Mouse (Mus musculus) olfactory bulb, adult 2 months (tissue): ENCODE results near the gene Mettl7a2. TPM values are rescaled to one million over a fixed set of nuclear protein-coding genes. Genes with fewer than 3 reads are reported as not detected.
"Not testable (repeated sequence)": the region's sequence is repeated elsewhere in the genome, so short reads cannot be mapped to it uniquely, and the experiment has no call there.

Experiments
- H3K27ac ChIP-seq: fragments of 200-500 bp; 2 replicates; pipeline ENCODE4 v1.5.1; 2012; ENCODE audit warnings: low read depth, low read length; ENCODE audit not compliant: insufficient read depth
- H3K4me1 ChIP-seq: fragments of 200-500 bp; 2 replicates; pipeline ENCODE4 v1.6.1; 2012; ENCODE audit warnings: low read length; ENCODE audit not compliant: control insufficient read depth, insufficient read depth
- H3K4me3 ChIP-seq: fragments of 200-500 bp; 2 replicates; pipeline ENCODE4 v1.5.1; 2012; ENCODE audit warnings: mild to moderate bottlenecking, low read depth, low read length, moderate library complexity; ENCODE audit not compliant: insufficient read depth
- CTCF ChIP-seq: fragments of 200-500 bp; IDR thresholded peaks from 2 replicates; pipeline ENCODE4 v1.5.1; 2012; ENCODE audit warnings: low read depth, mild to moderate bottlenecking, low read length, moderate library complexity; ENCODE audit not compliant: insufficient read depth
- POLR2A ChIP-seq: fragments of 200-500 bp; IDR thresholded peaks from 2 replicates; pipeline ENCODE4 v1.6.1; 2012; ENCODE audit warnings: mild to moderate bottlenecking, low read depth, low read length, moderate library complexity; ENCODE audit not compliant: insufficient read depth
- WGBS: fragments of 180-500 bp; shearing (Covaris S2); methylation state at CpG from one replicate; pipeline ENCODE4 v1.1.7; 2018; 5-methylcytosine and 5-hydroxymethylcytosine counted together
- polyA plus RNA-seq: library from polyadenylated mRNA; stranded (reverse); fragments of >200 nt; gene quantifications from 2 replicates; pipeline ENCODE4 v1.2.4, GENCODE M21; 2012; ENCODE audit warnings: low replicate concordance; ENCODE audit not compliant: missing spikeins, insufficient read depth, insufficient read length

The Mettl7a2 gene
- polyA plus RNA-seq, 1 experiment, result not detected

- no peak for TF ChIP-seq POLR2A
- no peak for TF ChIP-seq CTCF
- peaks cover 3% of the 10 kb centered on the region; the same call in 1 of the 2 replicates for H3K4me1 ChIP-seq
- no peak overlapping the region for H3K4me3 ChIP-seq
- 87% methylated on average over 1 of the region's 1 CpGs for WGBS
- H3K27ac ChIP-seq, result no peak overlapping the region
These were observed 33.1 kb upstream of the Mettl7a2 start for GRCm38 (mm10) chr15:100319884-100320283.

GRCm38 (mm10) chr15:100320295-100320905 lies 32.6 kb upstream of the Mettl7a2 start:
- no peak overlapping the region for H3K27ac ChIP-seq
- WGBS, result 82% methylated on average over 9 of the region's 9 CpGs
- H3K4me3 ChIP-seq, result no peak overlapping the region
- TF ChIP-seq POLR2A, result no peak
- TF ChIP-seq CTCF, result no peak
- H3K4me1 ChIP-seq, result peaks cover 3% of the 10 kb centered on the region; the same call in 1 of the 2 replicates

- Histone ChIP-seq H3K27ac (no peak overlapping the region), H3K4me3 (no peak overlapping the region), H3K4me1 (peaks cover 3% of the 10 kb centered on the region; the same call in 1 of the 2 replicates)
- WGBS, result 67% methylated on average over 5 of the region's 5 CpGs
- TF ChIP-seq CTCF, result no peak
- no peak for TF ChIP-seq POLR2A
These were observed 31.9 kb upstream of the Mettl7a2 start for GRCm38 (mm10) chr15:100321134-100321533.

GRCm38 (mm10) chr15:100324021-100324591 lies 28.9 kb upstream of the Mettl7a2 start:
- Histone ChIP-seq H3K4me1 (peaks cover 3% of the 10 kb centered on the region; the same call in 1 of the 2 replicates), H3K27ac (no peak overlapping the region), H3K4me3 (no peak overlapping the region)
- WGBS, result 66% methylated on average over 12 of the region's 12 CpGs
- TF ChIP-seq CTCF, result no peak
- TF ChIP-seq POLR2A, result no peak

GRCm38 (mm10) chr15:100325235-100325634 lies 27.8 kb upstream of the Mettl7a2 start:
- TF ChIP-seq POLR2A, result no peak
- no peak for TF ChIP-seq CTCF
- Histone ChIP-seq H3K4me1 (peaks cover 3% of the 10 kb centered on the region; the same call in 1 of the 2 replicates), H3K4me3 (no peak overlapping the region), H3K27ac (no peak overlapping the region)
- WGBS, result 97% methylated on average over 3 of the region's 3 CpGs

- not testable (repeated sequence) for H3K4me3 ChIP-seq
These were observed 24.9 kb upstream of the Mettl7a2 start for GRCm38 (mm10) chr15:100328089-100328488.

GRCm38 (mm10) chr15:100329336-100329735 lies 23.7 kb upstream of the Mettl7a2 start:
- H3K4me3 ChIP-seq, H3K4me1 ChIP-seq, H3K27ac ChIP-seq: not testable (repeated sequence)
- WGBS, result 80% methylated on average over 10 of the region's 10 CpGs

More at GRCm38 (mm10) chr15:100328089-100328488, 24.9 kb upstream of the Mettl7a2 start:
- not testable (repeated sequence) for H3K27ac ChIP-seq, H3K4me1 ChIP-seq
- 75% methylated on average over 4 of the region's 4 CpGs for WGBS

- Histone ChIP-seq H3K4me3 (no peak overlapping the region), H3K4me1 (no peaks in the 10 kb centered on the region), H3K27ac (no peak overlapping the region)
- no peak for TF ChIP-seq CTCF
- no peak for TF ChIP-seq POLR2A
- WGBS, result 79% methylated on average over 7 of the region's 7 CpGs
These were observed 22.3 kb upstream of the Mettl7a2 start for GRCm38 (mm10) chr15:100330739-100331138.

GRCm38 (mm10) chr15:100332077-100332961 lies 20.7 kb upstream of the Mettl7a2 start:
- H3K4me1 ChIP-seq, H3K27ac ChIP-seq, H3K4me3 ChIP-seq: not testable (repeated sequence)
- 45% methylated on average over 2 of the region's 10 CpGs for WGBS
